Mouse (Mus musculus) liver, embryonic 14.5 days (tissue): ENCODE measurements at regions not wholly inside any gene's neighbourhood (a gene's known extent, or its start where the extent isn't known, plus 50 kb on each side); places are given as distances from the start of the nearest gene placed in this dataset.

Source experiments
- CTCF ChIP-seq: IDR thresholded peaks from 2 replicates; pipeline ENCODE4 v1.5.1; 2016; ENCODE audit warnings: antibody characterized with exemption, low read depth, control low read depth
- EP300 ChIP-seq: IDR thresholded peaks from 2 replicates; pipeline ENCODE4 v1.6.1; 2016; ENCODE audit warnings: antibody characterized with exemption, low read depth

- no peak for TF ChIP-seq CTCF
- TF ChIP-seq EP300: no peak
Measured at GRCm38 (mm10) chr3:46343508-46343907, 104.5 kb downstream of the Pabpc4l start.
